Mouse (Mus musculus) kidney, embryonic 16.5 days (tissue): ENCODE data around the gene Arfgap2. TPM values are rescaled to one million over a fixed set of nuclear protein-coding genes. Genes with fewer than 3 reads are reported as not detected.

ENCODE experiments used
- ATAC-seq: fragments of 200-750 bp; cut with Nextera tagmentation; 2 replicates; pipeline ENCODE4 v1.8.0; 2017; ENCODE audit warnings: moderate TSS enrichment; ENCODE audit not compliant: low FRiP score, low TSS enrichment
- H3K27ac ChIP-seq: fragments of 300-500 bp; sonication (generic); 2 replicates; pipeline ENCODE4 v1.5.1; 2014; ENCODE audit warnings: low read length
- H3K27me3 ChIP-seq: fragments of 300-500 bp; sonication (generic); 2 replicates; pipeline ENCODE4 v1.6.1; 2014; ENCODE audit warnings: low read length, control low read depth, mixed read lengths; ENCODE audit not compliant: insufficient read depth
- H3K36me3 ChIP-seq: fragments of 300-500 bp; sonication (generic); 2 replicates; pipeline ENCODE4 v1.6.1; 2014; ENCODE audit warnings: low read length, control low read depth, mixed read lengths; ENCODE audit not compliant: insufficient read depth
- H3K4me1 ChIP-seq: fragments of 300-500 bp; sonication (generic); 2 replicates; pipeline ENCODE4 v1.6.1; 2014; ENCODE audit warnings: low read length, control low read depth, mixed read lengths; ENCODE audit not compliant: insufficient read depth
- H3K4me2 ChIP-seq: fragments of 300-500 bp; sonication (generic); replicated peaks from 2 replicates; pipeline ENCODE4 v1.6.1; 2014; ENCODE audit warnings: low read depth, low read length
- H3K4me3 ChIP-seq: fragments of 300-500 bp; sonication (generic); 2 replicates; pipeline ENCODE4 v1.5.1; 2014; ENCODE audit warnings: mild to moderate bottlenecking, low read length
- H3K9ac ChIP-seq: fragments of 300-500 bp; sonication (generic); replicated peaks from 2 replicates; pipeline ENCODE4 v1.6.1; 2014; ENCODE audit warnings: low read length
- H3K9me3 ChIP-seq: fragments of 300-500 bp; sonication (generic); 2 replicates; pipeline ENCODE4 v1.6.1; 2016; ENCODE audit warnings: low read length, control low read depth
- WGBS: fragments of 180-500 bp; shearing (Covaris S2); extraction: QIAGEN DNeasy Blood & Tissue Kit; methylation state at CpG from one replicate; pipeline ENCODE4 v1.1.7; 2014; 5-methylcytosine and 5-hydroxymethylcytosine counted together
- polyA plus RNA-seq: library from polyadenylated mRNA; unstranded; fragments of >200 nt; fragmentation: Nextera tagmentation; extraction: Ambion mirVana; gene quantifications from 2 replicates; pipeline ENCODE4 v1.2.1, GENCODE M21; 2015

The Arfgap2 gene
- polyA plus RNA-seq, 1 experiment from 2014 or later = 96.5 TPM

DNA sequence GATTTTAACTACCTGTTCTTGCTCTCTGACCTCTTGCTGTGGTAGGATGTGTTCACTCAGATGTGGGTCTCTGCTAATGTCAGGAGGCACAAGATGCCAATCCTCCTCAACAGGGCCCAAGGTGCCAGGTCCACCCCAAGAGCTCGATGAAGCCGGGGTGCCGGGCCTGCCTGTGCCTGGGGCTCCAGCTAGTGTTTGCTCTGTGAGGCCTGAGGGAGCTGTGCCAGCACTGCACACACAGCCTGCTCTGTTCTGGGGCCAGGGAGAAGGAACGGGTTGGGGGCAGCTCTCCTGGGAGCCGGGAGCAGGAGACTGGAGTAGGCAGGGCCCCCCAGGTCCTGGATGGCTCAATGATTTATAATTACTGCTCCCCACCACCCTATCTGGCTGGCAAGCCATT is 6.7 kb upstream of the Arfgap2 start:
- Histone ChIP-seq H3K9me3 (no peaks in the 10 kb centered on the region), H3K4me3 (peak overlapping the region; percentile 71), H3K27me3 (peaks cover 13% of the 10 kb centered on the region; the same call in 1 of the 2 replicates), H3K36me3 (peaks cover 4% of the 10 kb centered on the region; the same call in 1 of the 2 replicates), H3K27ac (peak overlapping the region; percentile 83), H3K4me2 (peak overlapping the region; percentile 90), H3K4me1 (peaks cover 34% of the 10 kb centered on the region), H3K9ac (peak overlapping the region; percentile 72)
- 0 out of 2 replicates have a peak, but pooled peaks have one; percentile 1 for ATAC-seq
- 62% methylated on average over 5 of the region's 5 CpGs for WGBS

DNA sequence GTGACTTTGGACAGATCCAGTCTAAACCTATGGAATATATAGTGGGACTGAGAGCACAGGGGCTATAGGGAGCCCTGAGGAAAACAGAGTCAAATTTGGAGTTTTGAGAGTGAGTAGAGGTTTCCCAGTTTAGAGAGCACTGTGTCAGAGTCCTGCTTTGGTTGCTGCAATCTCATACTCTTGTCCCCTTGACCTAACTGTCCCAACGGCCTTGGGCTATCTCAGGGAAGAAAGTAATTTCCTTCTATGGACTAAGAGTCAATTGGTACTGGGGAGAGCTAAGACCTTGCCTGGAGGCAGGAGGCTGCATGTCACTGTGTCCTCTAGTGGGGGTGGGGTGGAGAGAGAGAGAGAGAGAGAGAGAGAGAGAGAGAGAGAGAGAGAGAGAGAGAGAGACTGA is 5.9 kb upstream of the Arfgap2 start:
- no peak for ATAC-seq
- peaks cover 36% of the 10 kb centered on the region for H3K4me1 ChIP-seq
- no peak overlapping the region for H3K4me3 ChIP-seq
- H3K9ac ChIP-seq = no peak overlapping the region; the same call in 1 of the 2 replicates
- H3K27me3 ChIP-seq = peaks cover 13% of the 10 kb centered on the region; the same call in 1 of the 2 replicates
- peaks cover 6% of the 10 kb centered on the region; the same call in 1 of the 2 replicates for H3K36me3 ChIP-seq
- H3K9me3 ChIP-seq = no peaks in the 10 kb centered on the region
- 70% methylated on average over 1 of the region's 1 CpGs for WGBS
- no peak overlapping the region for H3K4me2 ChIP-seq
- no peak overlapping the region for H3K27ac ChIP-seq

DNA sequence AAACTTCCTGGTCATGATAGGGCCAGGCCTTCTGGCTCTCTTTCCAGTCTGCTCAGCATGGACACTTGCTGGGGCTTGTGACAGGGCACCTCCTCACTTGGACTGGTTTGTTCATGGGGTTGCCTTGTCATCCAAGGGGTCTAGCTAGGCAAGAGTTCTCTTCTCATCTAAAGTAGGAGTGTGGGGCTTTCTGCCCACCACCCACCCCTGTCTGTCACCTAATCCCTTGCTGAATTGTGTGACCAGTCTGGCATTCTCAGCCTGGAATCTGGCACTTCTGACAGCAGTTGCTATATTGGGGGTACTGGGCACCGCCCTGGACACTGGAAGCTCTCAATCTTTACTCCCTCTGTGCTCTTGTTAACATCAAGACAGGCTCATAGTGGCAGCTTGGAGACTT is 5.3 kb upstream of the Arfgap2 start:
- no peak for ATAC-seq
- Histone ChIP-seq H3K27ac (no peak overlapping the region), H3K4me2 (no peak overlapping the region), H3K4me3 (no peak overlapping the region), H3K9ac (no peak overlapping the region), H3K36me3 (peaks cover 6% of the 10 kb centered on the region; the same call in 1 of the 2 replicates), H3K4me1 (peaks cover 42% of the 10 kb centered on the region), H3K9me3 (no peaks in the 10 kb centered on the region), H3K27me3 (peaks cover 11% of the 10 kb centered on the region; the same call in 1 of the 2 replicates)
- 83% methylated on average over 1 of the region's 1 CpGs for WGBS

- Histone ChIP-seq H3K27me3 (no peaks in the 10 kb centered on the region), H3K4me1 (peaks cover 19% of the 10 kb centered on the region), H3K27ac (peak overlapping the region; percentile 92), H3K4me3 (peak overlapping the region; percentile 90), H3K4me2 (peak overlapping the region; percentile 55), H3K36me3 (peaks cover 30% of the 10 kb centered on the region), H3K9me3 (no peaks in the 10 kb centered on the region), H3K9ac (peak overlapping the region; percentile 92)
- 77% methylated on average over 17 of the region's 17 CpGs for WGBS
- ATAC-seq = 0 out of 2 replicates have a peak, but pooled peaks have one; percentile 0
Measured at GRCm38 (mm10) chr2:91263692-91264660, 798 bp upstream of the Arfgap2 start.

GRCm38 (mm10) chr2:91268042-91268441 is 3.3 kb downstream of the Arfgap2 start:
- Histone ChIP-seq H3K4me1 (peaks cover 19% of the 10 kb centered on the region), H3K4me3 (no peak overlapping the region), H3K27me3 (no peaks in the 10 kb centered on the region), H3K27ac (no peak overlapping the region), H3K4me2 (no peak overlapping the region), H3K9ac (no peak overlapping the region), H3K9me3 (no peaks in the 10 kb centered on the region), H3K36me3 (peaks cover 63% of the 10 kb centered on the region)
- ATAC-seq = no peak
- WGBS = 97% methylated on average over 3 of the region's 3 CpGs

DNA sequence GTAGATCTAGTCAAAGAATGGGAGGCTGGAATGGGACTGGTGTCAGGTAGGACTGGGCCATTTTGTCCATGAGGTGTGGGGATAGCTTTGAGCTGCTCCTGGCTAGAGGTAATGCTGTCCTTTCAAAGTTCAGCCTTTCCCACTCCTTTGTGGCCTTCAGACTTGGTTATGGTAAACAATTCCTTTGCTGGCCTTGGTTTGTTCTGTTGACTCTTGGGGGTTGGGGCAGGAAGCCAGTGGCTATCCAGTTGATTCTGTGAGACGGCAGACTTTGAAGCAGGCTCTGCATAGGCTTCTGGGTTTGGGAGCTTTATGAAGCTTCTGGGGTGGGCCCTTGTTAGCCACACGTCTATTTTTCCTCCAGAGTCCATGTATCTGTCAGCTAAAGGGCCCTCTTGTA is 3.9 kb downstream of the Arfgap2 start:
- H3K27me3 ChIP-seq = no peaks in the 10 kb centered on the region
- no peak overlapping the region for H3K9ac ChIP-seq
- peaks cover 19% of the 10 kb centered on the region for H3K4me1 ChIP-seq
- H3K36me3 ChIP-seq = peaks cover 67% of the 10 kb centered on the region
- H3K4me3 ChIP-seq = no peak overlapping the region
- ATAC-seq = no peak
- H3K4me2 ChIP-seq = no peak overlapping the region
- no peaks in the 10 kb centered on the region for H3K9me3 ChIP-seq
- WGBS = 81% methylated on average over 2 of the region's 2 CpGs
- H3K27ac ChIP-seq = no peak overlapping the region

DNA sequence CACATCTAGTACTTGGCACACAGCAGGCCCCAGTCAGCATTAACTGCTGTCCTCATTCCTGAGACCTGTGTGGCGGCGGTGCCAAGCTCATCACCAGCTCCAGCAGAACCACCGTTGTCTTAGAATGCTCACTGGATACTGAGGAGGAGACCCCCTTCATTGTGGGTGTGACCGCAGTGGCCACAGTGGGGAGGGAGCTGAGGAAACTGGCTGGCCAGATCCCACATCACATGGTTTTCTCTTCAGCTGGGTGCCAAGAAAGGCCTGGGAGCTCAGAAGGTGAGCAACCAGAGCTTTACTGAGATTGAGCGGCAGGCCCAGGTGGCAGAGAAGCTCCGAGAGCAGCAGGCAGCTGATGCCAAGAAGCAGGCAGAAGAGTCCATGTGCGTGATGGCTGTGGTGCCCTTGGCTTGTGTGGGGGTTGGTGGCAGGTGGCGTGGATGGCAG is 4.9 kb downstream of the Arfgap2 start:
- H3K27ac ChIP-seq = no peak overlapping the region
- peaks cover 77% of the 10 kb centered on the region for H3K36me3 ChIP-seq
- ATAC-seq = no peak
- H3K4me2 ChIP-seq = no peak overlapping the region
- peaks cover 9% of the 10 kb centered on the region for H3K4me1 ChIP-seq
- WGBS = 96% methylated on average over 8 of the region's 8 CpGs
- H3K9me3 ChIP-seq = no peaks in the 10 kb centered on the region
- no peak overlapping the region for H3K9ac ChIP-seq
- no peak overlapping the region for H3K4me3 ChIP-seq
- H3K27me3 ChIP-seq = no peaks in the 10 kb centered on the region

DNA sequence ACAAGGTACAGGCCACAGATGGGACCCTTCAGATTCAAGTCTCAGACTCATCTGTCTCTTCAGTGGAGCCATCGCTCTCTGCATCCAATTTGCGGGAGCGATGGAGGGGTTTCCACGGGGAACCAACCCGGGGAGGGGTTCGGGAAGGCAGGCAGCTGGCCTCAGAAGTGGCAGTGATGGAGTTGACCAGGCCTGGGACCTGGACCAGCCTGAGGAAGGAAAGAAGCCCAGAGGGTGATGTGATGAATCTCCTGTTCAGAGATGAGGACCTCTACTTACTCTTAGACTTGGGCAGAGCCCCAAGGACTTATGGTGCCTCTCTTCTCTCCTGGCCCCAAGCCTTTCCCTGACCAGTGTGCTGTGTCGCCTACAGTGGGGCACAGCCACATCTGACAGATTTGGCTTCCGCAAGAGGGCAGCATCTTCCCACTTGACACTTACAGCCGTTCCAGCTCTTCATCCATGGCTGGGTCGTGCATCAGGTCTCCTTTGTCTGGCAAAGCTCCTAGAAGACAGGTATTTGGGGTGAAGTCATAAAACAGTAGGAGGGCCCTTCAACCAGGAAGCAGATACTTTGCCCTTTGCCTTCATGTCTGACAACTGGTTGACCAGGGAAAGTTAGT is 14.1 kb downstream of the Arfgap2 start:
- Histone ChIP-seq H3K4me1 (peaks cover 5% of the 10 kb centered on the region; the same call in 1 of the 2 replicates), H3K4me3 (no peak overlapping the region), H3K4me2 (no peak overlapping the region), H3K36me3 (peaks cover 32% of the 10 kb centered on the region), H3K27me3 (no peaks in the 10 kb centered on the region), H3K9ac (no peak overlapping the region), H3K27ac (no peak overlapping the region), H3K9me3 (no peaks in the 10 kb centered on the region)
- WGBS = 38% methylated on average over 10 of the region's 10 CpGs
- peak; percentile 68 for ATAC-seq

- peaks cover 27% of the 10 kb centered on the region for H3K36me3 ChIP-seq
- no peaks in the 10 kb centered on the region for H3K9me3 ChIP-seq
- ATAC-seq = 0 out of 2 replicates have a peak, but pooled peaks have one; percentile 20
- peaks cover 5% of the 10 kb centered on the region; the same call in 1 of the 2 replicates for H3K4me1 ChIP-seq
- WGBS = 72% methylated on average over 2 of the region's 2 CpGs
- H3K4me3 ChIP-seq = no peak overlapping the region
- H3K9ac ChIP-seq = no peak overlapping the region
- no peaks in the 10 kb centered on the region for H3K27me3 ChIP-seq
- H3K27ac ChIP-seq = no peak overlapping the region
- no peak overlapping the region for H3K4me2 ChIP-seq
Measured at GRCm38 (mm10) chr2:91279372-91279755, 14.6 kb downstream of the Arfgap2 start.
